Mouse (Mus musculus) thymus, postnatal 0 days (tissue): ENCODE results near the gene Htr3b. TPM values are rescaled to one million over a fixed set of nuclear protein-coding genes. Genes with fewer than 3 reads are reported as not detected.
"Not testable (repeated sequence)": the region's sequence is repeated elsewhere in the genome, so short reads cannot be mapped to it uniquely, and the experiment has no call there.

ENCODE experiments used
- DNase-seq: peaks from one replicate; pipeline ENCODE4 v3.0.0-alpha.2; 2015; ENCODE audit warnings: low spot score
- polyA plus RNA-seq: library from polyadenylated mRNA; unstranded; fragments of >200 nt; fragmentation: Nextera tagmentation; extraction: Ambion mirVana; gene quantifications from 2 replicates; pipeline ENCODE4 v1.2.1, GENCODE M21; 2015

The Htr3b gene
- polyA plus RNA-seq, result not detected in 2 replicates

GRCm38 (mm10) chr9:48964587-48965040 is at the start of gene Htr3b:
Gene Htr3b, minus strand, starts transcription at chr9:48964990.
- DNase-seq, result peak; percentile 15

DNA sequence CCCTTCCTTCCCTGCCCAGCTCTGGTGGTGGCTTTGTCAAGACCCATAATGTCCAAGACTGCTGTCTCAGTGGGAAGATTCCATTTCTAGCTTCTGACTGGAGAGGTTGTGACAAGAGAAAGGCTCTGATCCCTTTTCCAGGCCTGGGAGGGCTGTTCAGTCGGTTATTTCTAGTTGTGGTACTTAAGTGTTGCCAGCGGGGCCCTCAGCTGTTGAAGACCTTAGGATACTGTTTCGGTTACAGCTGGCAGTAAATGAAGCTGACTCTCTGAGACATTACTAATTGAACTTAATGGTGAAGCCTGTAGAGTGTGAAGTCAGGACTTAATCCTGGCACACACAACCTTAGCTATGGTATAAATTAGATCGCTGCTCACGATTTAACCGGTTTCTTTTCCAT is 34.5 kb upstream of the Htr3b start:
- DNase-seq, result no peak

DNA sequence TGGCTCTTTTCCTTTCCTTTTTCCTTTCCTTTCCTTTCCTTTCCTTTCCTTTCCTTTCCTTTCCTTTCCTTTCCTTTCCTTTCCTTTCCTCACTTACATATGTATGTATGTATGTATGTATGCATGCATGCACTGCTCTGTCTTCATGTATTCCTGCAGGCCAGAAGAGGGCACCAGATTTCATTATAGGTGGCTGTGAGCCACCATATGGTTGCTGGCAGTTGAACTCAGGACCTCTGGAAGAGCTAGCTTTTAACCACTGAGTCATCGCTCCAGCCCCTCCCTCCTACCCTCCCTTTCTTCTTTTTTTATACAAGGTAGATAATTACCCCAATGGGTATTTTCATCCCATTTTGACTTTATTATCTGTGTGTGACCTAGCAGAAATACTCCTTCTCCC is 30.9 kb upstream of the Htr3b start:
- no peak for DNase-seq

DNA sequence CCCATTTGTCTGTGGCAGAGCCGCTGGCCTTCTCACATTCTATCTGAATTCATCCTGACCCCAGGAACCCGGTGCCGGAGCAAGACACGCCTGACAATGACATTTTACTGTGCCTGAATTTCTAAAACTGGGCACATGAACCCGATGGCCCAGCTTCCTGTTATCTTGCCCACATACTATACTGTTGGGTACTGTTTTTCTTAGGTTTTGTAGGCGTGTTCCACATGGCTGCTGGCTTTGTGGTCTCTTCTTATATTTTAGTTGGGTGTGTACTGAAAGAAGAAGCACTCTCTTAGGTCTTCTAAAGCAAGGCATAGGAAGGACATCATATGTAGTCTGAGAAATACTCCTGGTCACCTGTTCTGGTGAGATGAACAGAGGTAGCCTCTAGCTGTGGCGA is 30.0 kb upstream of the Htr3b start:
- no peak for DNase-seq

- no peak for DNase-seq
Measured at GRCm38 (mm10) chr9:48991671-48992070, 26.9 kb upstream of the Htr3b start.

DNA sequence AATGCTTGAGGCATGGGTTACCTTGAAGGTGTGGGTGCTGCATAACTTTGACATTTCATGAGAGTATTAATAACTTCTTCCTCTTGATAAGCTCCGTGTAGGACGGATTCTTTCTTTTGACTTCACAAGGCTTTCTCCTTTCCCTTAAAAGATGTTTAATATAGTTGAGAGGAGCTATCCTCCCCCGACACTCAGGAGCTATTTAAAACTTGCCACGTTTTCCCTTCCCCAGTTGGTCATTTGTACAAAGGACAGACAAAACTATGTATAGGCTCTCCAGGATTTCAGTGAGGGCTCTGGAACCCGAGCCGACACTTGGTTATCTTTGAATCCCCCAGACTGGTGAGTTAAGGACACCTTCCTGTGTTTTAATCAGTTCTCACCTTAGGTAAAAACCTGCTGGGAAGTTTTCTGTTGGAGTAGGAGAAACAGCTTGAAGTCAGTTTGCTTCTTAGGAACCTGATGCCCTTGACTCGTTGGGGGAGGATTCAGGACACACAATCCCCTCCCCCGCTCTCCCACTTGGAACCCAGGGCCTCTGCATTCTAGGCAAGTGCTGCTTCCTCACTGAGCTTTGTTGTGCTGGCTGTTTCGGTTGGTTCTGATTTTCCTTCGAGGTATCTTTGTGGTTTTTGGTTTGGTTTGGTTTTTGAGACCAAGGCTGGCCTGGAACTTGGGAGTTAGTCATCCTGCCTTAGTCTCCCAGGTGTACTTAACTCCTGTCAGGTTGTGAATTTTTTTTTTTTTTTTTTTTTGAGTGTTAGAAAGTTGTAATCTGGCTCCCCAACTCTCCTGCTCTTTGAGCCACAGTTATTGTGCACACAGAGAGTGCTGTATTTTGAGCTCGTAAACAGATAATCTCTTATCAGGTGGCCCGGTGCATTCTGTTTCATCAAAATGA is 22.7 kb upstream of the Htr3b start:
- no peak for DNase-seq

DNA sequence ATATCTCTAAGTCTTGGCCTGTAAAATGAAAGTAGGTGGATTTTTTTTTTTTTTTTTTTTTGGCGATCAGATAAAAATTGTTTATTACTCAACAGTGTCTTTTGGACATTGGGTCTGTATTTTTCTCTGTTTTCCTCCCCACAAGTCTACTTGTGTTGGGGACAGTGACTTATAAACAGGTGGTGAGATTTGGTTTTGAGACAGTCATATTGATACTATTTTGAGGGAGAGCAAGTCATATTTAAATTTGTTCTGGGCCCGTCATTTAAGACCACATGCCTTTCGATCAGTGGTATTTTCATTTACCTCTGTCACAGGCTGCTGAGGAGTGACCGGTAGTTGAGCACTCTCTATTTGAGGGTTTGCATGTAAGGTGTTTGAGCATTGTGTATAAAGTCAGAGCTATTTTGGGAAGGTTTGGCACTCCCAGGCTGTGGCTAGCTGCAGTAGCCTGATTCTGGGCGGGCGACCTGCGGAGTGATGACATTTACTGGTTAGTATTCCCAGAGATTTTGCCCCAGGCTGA is 21.9 kb upstream of the Htr3b start:
- DNase-seq, result no peak

GRCm38 (mm10) chr9:48985708-48986088 is 20.9 kb upstream of the Htr3b start:
- no peak for DNase-seq

GRCm38 (mm10) chr9:48984845-48985707 is 20.3 kb upstream of the Htr3b start, which contains the start of gene Usp28:
Gene Usp28, plus strand, starts transcription at chr9:48985375.
- DNase-seq, result peak; percentile 99

DNA sequence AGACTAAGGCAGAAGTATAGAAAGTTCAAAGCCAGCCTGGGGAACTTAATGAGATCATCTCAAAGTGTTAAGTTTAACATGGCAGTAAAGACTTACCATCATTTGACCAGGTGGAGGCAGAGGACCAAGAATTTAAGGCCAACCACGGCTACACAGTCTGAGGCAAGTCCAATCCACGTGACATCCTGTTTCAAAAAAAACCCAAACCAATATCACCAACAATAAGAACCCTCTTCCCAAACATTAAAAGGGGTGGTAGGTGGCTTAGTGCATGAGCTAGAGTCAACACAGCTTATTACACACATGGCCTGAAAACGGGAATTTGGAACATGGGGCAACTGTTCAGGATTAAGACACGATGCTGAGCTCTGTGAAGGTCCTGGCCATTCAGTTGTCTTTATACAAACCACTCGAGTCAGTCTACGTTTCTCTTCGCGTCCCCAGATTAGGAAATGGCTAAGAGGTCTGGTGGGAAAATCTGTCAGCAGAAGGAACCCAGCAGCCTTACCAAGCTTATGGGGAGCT is 19.6 kb upstream of the Htr3b start:
- peak; percentile 37 for DNase-seq

DNA sequence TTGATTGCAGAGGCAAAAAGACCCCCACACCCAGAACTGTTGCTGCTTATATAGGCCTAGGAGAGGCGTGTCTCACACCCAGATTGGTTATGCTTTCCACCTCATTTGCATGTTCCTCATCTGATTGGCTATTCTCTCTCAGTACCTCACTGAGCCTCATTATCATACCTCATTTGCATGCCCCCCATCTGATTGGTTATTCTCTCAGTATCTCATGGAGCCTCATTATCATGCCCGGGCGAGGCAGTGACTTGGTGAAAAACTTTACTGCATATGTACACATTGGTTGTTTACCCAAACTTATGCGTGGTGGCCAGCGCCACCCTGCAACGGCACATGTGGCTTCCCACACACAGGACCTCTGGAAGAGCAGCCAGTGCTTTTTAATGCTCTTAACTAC is 19.0 kb upstream of the Htr3b start:
- not testable (repeated sequence) for DNase-seq

GRCm38 (mm10) chr9:48981827-48982226 is 17.0 kb upstream of the Htr3b start:
- DNase-seq, result no peak

- no peak for DNase-seq
Measured at GRCm38 (mm10) chr9:48980781-48981180, 16.0 kb upstream of the Htr3b start.

DNA sequence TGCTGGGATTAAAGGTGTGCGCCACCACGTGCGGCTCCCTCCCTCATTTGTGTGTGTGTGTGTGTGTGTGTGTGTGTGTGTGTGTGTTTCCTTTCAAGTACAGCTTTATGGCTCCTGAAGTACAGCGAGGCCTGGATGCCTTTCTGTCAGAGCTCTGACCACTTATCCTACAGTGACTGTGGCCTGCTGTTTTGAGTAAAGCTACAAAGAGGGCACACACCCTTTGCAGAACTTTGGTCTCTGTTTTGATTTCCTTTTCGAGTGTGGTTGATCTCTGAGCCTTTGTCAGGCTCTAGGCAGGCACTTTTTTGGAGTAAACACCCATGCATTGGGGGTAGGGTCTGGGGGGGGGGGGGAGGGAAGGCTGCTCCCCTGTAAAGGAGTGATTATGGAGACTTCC is 15.6 kb upstream of the Htr3b start:
- DNase-seq, result no peak

- DNase-seq, result no peak
Measured at GRCm38 (mm10) chr9:48976661-48977355, 12.0 kb upstream of the Htr3b start.

- DNase-seq, result peak; percentile 16
Measured at GRCm38 (mm10) chr9:48972494-48972893, 7.7 kb upstream of the Htr3b start.

DNA sequence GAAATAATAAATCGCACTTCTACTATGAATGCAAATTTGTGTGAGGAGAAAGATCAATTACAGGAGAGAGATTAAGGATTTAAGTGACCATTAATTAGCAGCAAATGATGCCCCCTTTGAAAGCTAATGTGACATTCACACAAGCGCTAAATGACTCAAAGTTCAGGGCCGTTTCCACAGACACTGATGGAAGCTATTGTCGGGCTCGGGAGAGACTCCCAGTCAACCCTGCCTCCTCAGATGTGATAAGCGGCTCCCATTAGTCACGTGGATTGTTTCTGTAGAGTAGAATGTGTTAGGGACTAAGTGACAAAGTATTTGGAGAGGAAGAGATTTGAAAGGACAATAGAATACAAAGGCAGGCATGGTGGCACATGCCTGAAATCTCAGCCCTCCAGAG is 2.7 kb downstream of the Htr3b start:
- DNase-seq, result no peak

- no peak for DNase-seq
Measured at GRCm38 (mm10) chr9:48961314-48961713, 3.5 kb downstream of the Htr3b start.

DNA sequence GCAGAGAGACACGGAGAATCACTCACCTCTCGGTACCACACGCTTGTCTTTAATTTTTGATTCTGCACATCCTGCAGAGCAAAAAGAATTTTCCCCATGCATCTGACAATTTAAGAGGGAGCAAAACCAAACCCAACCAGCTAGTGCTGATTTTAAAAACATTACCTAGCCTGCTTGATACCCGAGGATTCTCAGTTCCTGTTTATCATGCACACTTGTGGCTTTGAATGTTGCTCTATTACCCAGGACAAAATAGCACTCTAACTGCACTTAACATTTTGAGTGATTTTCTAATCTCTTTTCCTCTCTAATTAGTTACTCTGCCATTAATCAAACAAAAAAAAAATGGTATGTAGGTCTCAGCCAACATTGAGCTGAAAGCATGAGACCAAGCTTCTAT is 17.2 kb downstream of the Htr3b start:
- DNase-seq, result no peak

DNA sequence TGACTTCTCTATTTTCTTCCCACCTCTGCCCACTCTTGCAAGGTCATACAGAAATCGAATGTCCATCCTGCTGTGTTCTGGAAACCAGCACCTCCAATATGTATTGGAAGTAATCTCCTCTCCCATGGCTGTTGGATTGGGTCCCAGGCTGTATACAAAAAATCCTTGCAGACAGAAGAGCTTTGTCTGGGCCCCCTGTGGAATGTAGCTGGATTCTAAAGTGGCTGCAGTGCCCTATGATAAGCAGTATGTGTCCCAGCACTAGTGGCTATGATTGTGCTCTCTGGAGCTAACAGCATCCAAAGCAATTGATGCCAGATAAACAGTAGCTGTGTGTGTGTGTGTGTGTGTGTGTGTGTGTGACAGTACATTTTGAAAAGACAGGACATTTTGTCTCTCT is 22.4 kb downstream of the Htr3b start:
- no peak for DNase-seq

GRCm38 (mm10) chr9:48929436-48929835 is 35.4 kb downstream of the Htr3b start:
- no peak for DNase-seq
